Mouse (Mus musculus) kidney, adult 18-20 months (tissue): ENCODE results near the gene Gp1ba.

Experiments used
- DNase-seq: peaks from one replicate; pipeline ENCODE4 v3.0.0; 2021

The Gp1ba gene

DNA sequence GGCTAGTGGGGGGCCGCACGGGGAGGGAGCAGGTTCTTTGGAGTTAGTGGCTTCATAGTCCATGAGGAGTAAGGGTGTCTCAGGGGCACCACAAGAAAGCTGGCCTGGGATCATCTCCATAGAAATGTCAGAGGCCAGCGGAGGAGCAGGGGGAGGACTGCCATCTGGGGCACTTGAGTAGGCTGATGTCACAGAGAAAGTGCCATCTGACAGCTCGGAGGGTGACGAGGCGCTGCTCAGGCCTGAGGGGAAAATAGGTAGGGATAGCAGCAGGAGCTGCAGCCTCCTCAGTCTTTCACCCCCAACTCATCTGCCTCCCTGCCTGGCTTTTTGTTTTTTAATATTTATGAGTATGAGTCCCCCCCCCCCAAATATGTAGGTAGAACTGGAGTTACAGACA, 35.1 kb downstream of the Gp1ba start:
- DNase-seq: no peak

- DNase-seq: no peak
Observed at GRCm38 (mm10) chr11:70674501-70674900, 35.6 kb downstream of the Gp1ba start.

DNA sequence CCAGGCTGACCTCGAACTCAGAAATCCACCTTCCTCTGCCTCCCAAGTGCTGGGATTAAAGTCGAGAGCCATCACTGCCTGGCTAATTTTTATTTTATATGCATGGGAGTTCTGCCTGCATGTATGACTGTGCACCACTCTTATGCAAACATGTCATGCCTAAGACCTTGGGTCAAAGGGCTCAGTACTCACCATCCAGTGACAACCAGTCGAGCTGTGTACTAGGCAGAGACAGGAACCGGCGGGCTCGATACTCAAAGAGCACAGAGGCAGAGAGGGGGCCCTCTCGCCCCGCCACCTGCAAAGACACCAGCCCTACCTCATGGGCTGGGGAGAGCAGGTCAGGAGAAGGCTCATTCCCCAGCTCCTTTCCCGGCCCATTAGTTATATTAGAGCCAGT, 39.2 kb downstream of the Gp1ba start:
- no peak for DNase-seq

DNA sequence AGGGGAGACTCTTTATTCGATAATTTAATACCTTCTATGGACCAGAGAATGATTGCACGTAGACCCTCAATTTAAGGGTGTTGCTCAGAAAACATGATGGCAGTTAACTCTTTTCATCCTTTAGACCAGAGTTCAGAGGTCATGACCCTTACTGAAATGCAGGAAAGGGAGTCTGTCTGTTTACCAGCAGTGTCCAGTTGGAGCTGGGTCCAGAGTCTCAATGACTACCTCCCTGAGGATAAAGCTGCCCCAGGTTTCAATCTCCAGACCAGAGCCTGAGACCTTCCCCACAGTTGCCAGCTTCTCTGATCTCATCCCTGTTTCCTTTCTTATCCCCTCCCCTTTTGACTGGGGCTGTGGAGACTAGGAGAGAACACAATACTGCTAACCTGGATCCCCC, 39.7 kb downstream of the Gp1ba start:
- DNase-seq: no peak

DNA sequence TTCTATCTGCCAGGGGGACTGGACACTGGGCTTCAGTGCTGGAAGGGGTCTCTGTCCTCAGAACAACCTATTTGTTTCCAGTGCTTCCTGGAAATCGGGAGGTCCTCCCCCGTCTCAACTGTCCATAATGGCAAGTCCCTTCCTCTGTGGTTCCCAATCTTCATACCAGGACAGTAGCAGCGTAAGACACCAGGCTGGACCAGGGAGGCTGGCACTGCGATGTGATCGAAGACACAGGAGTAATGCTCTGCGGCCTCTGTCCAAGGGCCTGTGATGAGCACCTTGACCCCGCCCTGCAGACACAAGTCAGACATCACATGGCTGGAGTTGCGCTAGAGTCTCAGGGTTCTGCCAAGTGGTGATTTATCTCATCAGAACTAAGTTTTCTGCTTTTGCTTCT, 40.4 kb downstream of the Gp1ba start:
- no peak for DNase-seq

DNA sequence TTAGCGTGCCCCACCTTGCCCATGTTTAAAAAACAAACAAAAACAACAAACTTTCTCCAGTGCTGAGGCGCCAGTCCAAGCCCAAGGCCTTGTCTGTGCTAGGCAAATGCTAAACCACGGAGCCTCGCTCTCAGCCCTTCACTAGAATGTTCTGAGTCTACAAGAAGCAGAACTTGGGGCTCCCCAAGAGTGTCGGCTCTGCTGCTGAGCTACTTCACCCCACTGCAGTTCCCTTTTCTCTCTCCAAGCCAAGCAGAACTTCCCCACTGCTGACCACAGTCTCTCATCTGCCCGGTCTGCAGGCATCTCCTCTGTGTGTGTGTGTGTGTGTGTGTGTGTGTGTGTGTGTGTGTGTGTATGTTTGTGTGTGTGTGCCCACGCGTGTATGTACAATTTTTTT, 41.0 kb downstream of the Gp1ba start:
- DNase-seq: no peak

- DNase-seq: no peak
Observed at GRCm38 (mm10) chr11:70681170-70681569, 42.2 kb downstream of the Gp1ba start.

GRCm38 (mm10) chr11:70681897-70682581, 43.1 kb downstream of the Gp1ba start:
- DNase-seq: no peak

GRCm38 (mm10) chr11:70683640-70684039, 44.7 kb downstream of the Gp1ba start:
- DNase-seq: no peak

GRCm38 (mm10) chr11:70686901-70687566, 48.1 kb downstream of the Gp1ba start:
- peak; percentile 49 for DNase-seq

DNA sequence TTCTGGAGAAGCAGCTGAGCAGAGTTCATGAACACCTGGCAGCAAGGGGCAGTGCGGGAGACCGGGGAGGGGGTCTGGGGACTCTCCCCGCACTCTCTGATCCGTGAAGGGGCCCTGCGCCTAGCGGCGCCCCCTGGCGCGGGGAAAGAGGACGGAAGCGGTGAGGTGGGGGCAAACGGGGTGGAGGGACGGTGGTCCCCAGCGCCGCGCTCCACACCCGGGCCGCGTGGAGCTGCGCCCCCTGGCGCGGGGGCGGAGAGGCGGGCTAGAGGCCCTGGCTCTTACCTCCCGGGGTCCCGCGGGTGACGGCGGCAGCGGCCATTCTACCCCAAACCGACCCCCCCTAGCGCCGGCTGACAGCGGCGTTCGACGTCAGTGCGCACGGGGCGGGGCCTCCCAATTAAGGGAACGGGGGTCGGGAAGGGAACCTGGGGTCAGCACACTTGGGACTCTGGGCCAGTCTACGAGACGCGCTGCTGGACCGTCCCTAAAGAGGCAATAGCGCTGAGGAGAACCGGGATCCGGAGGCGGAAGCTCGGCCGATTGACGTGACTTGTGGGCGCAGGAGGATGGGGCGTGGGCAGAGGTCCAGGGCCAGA, 48.8 kb downstream of the Gp1ba start, which contains the start of gene Camta2:
TSS of gene Camta2 (minus strand) at position 505 of the 599 bp plus-strand sequence.
- peak; percentile 91 for DNase-seq

DNA sequence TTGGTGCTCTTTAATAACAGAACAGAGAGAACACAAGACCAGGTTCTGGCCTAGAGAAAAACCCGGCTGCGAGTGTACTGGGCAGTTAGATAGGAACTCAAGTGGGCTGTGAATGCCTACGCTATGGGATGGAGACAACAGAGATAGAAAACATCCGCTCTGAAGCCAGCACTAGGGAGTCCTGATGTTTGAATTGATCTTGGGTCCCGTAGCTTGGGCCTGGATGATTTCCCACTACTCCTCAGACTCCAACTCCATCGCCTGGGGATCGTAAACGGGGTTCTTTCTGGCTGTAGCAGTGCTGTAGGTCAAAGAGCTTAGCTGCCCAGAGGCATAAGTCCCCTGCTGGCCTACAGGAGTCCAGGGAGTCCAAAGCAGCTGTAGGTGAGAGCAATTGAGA, 49.5 kb downstream of the Gp1ba start:
- peak; percentile 25 for DNase-seq

- peak; percentile 43 for DNase-seq
Observed at GRCm38 (mm10) chr11:70689578-70689977, 50.7 kb downstream of the Gp1ba start.
